Mouse (Mus musculus) CH12.LX (cell line): ENCODE data around the gene Dcst2.

ENCODE experiments used
- E2F4 ChIP-seq: IDR thresholded peaks from 2 replicates; pipeline ENCODE4 v1.6.1; 2011; ENCODE audit warnings: low read depth, low read length, improper control_type of control experiment; ENCODE audit not compliant: insufficient replicate concordance
- GABPA ChIP-seq: IDR thresholded peaks from 2 replicates; pipeline ENCODE4 v1.6.1; 2012; ENCODE audit warnings: low read depth, low read length, improper control_type of control experiment, inconsistent platforms; ENCODE audit not compliant: insufficient replicate concordance
- POLR2A ChIP-seq: IDR thresholded peaks from 2 replicates; pipeline ENCODE4 v1.6.1; 2011; ENCODE audit warnings: low read depth, mild to moderate bottlenecking, improper control_type of control experiment, low read length

DNA sequence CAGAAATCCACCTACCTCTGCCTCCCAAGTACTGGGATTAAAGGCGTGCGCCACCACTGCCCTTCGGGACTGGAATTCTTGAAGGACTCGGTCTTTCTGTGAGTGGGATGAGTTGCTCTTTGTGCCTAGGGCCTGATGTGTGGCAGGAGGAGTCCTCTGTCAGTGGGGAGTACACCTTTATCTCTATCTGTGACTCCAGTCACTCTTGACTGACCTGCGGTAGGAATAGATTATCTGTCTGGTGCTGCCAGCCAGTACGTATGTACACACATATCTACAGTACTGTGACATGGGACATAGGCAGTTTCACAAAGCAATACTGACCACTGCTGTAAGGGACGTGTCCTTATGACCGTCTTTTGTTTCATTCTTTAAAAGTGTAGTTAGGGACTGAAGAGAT lies 35.9 kb upstream of the Dcst2 start:
- TF ChIP-seq GABPA (no peak), POLR2A (no peak), E2F4 (no peak)
